Mouse (Mus musculus): ENCODE data around the gene Slc25a15. TPM values are rescaled to one million over a fixed set of nuclear protein-coding genes. Genes with fewer than 3 reads are reported as not detected.

The Slc25a15 gene
- polyA plus RNA-seq (2015; fragmentation: Nextera tagmentation; extraction: Ambion mirVana): 24.6 and 27.2 TPM in 2 replicates

DNA sequence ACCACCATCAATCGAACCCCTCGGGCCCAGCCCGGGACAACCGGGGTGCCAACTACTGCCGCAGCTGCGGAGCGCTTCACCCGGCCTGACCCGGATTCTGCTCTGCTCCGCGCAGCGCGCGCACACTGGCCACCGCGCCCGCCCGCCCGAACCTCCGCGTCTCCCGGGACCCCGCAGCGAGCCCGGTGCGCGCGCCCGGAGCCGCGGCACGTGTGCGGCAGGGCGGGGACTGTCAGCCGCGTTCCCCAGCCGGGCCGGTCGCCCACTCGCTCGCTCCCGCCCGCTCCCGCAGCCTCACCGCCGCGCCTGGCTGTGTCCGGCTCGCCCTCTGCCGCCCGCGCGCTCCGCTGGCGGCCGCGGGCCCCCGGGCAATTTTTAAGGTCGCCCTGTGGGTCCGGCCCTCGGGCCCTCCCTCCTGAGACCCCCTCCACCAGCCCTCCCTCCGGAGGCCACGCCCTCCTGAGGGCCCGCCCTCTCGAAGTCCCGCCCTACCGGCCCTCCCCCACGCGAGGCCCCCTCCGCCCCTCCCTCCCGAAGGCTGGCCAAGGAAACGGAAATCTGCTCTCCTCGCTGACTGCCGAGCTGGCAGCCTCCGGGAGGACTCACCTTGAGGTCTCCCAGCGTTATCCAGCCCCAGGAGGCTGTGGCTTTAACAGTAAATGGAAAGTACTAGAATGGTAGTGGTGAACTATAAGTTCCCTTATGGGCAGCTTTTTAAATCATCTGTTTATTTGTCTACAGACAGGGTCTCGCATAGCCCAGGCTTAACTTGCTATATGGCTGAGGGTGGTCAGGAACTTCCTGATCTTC, at the start of gene Slc25a15:
Gene Slc25a15 (minus strand): TSS at position 456 of the 810 bp plus-strand sequence.
- Histone ChIP-seq H3K4me3 (replicated peaks) (peak within 1 kb of the TSS; percentile 82), H3K9ac (peak within 1 kb of the TSS; percentile 55)
- under 1% methylated on average over 76 of the region's 77 CpGs for WGBS (ENCODE audit: insufficient replicate concordance)

DNA sequence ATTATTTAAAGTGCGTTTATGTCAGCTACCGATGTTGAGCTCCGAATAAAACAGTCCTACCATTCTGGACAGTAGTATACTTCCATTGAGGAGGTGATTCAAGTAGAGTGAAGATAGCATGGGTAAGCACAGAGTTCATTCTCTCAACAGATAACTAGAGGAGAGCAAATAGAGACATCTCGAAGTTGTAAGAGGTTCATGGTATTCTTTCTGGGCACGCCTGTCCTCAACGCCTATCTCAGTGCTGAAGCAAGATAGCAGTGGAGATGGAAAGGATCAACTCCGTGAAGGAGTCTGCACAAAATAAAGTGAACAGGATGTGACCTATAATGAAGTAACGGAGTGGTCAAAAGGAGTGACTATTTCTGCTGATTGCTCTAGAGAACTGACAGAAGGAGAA, 13.6 kb upstream of the Slc25a15 start:
- ATAC-seq (ENCODE audit: insufficient read depth): 0 out of 2 replicates have a peak, but pooled peaks have one; percentile 29
- H3K9ac ChIP-seq: peak overlapping the region; percentile 87
- peak overlapping the region; percentile 69 for H3K4me2 ChIP-seq
- H3K36me3 ChIP-seq (replicated peaks): peaks cover 12% of the 10 kb centered on the region
- H3K4me3 ChIP-seq (replicated peaks): peak overlapping the region; percentile 85
- H3K4me1 ChIP-seq (replicated peaks): peaks cover 27% of the 10 kb centered on the region
- no peaks in the 10 kb centered on the region for H3K9me3 ChIP-seq (replicated peaks)
- peak overlapping the region; percentile 76 for H3K27ac ChIP-seq (replicated peaks)
- WGBS (ENCODE audit: insufficient replicate concordance): 6% methylated on average over 8 of the region's 8 CpGs
- H3K27me3 ChIP-seq: no peaks in the 10 kb centered on the region

More for the DNA sequence above, at the start of gene Slc25a15:
- peaks cover 35% of the 10 kb centered on the region for H3K4me1 ChIP-seq (replicated peaks)
- peak within 1 kb of the TSS; percentile 76 for H3K27ac ChIP-seq (replicated peaks)
- H3K27me3 ChIP-seq: peaks cover 4% of the 10 kb centered on the region; the same call in 1 of the 2 replicates
- peak; percentile 85 for ATAC-seq (ENCODE audit: insufficient read depth)
- H3K36me3 ChIP-seq (replicated peaks): no peaks in the 10 kb centered on the region
- H3K4me2 ChIP-seq: peak within 1 kb of the TSS; percentile 81
- no peaks in the 10 kb centered on the region for H3K9me3 ChIP-seq (replicated peaks)

DNA sequence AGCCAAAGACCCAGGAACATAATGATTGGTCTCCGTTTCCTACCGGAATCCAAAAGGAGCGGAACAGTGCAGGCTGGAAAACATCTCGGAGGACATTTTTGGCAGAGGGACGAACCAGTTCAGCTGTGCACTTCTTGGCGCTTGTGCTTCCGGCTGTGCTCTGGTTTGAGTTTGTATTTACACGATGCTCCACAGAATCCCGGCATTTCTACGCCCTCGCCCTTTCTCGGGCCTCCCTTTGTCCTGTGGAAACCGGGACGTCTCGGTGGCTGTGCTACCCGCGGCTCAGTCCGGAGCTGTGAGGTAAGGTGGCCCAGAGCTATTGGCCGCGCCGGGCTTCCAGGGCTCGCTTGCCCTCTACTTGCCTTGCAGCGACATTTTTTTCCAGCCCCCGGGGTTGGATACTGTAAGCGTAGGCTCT, 12.9 kb upstream of the Slc25a15 start, which contains the start of gene Mrps31:
Gene Mrps31 (plus strand): TSS at position 80 of the 421 bp plus-strand sequence.
- Histone ChIP-seq H3K27me3 (no peaks in the 10 kb centered on the region), H3K27ac (replicated peaks) (peak within 1 kb of the TSS; percentile 76), H3K9me3 (replicated peaks) (no peaks in the 10 kb centered on the region), H3K4me1 (replicated peaks) (peaks cover 27% of the 10 kb centered on the region), H3K4me2 (peak within 1 kb of the TSS; percentile 69), H3K36me3 (replicated peaks) (peaks cover 10% of the 10 kb centered on the region), H3K9ac (peak within 1 kb of the TSS; percentile 87), H3K4me3 (replicated peaks) (peak within 1 kb of the TSS; percentile 85)
- peak; percentile 87 for ATAC-seq (ENCODE audit: insufficient read depth)
- under 1% methylated on average over 25 of the region's 25 CpGs for WGBS (ENCODE audit: insufficient replicate concordance)

DNA sequence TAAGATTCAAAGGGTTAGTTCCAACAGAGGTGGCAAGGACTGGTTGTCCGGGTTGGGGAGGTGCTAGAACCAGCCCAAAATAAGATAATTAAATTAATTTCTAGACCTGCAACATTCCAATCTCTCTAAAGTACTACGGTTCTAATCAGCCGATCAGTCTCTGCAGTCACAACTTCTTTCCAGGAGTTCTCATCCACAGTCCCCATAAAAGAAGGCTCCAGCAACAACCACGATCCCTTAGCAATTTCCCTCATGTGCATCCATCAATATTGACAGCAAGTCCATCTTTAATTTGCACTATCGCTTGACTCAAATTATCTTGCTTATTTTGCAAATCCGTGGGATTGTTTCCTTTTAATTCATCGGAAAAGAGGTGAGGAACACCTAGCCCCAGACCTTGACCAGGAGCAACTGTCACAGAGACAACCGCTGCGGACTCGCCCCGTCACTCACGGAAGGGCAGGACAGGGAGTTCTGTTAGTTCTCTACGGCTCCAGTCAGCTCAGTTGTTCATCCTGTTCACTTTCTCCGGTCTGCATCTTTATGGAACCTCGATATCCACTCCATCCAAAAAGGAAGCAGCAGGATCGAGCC, 12.4 kb upstream of the Slc25a15 start:
- Histone ChIP-seq H3K4me1 (replicated peaks) (peaks cover 27% of the 10 kb centered on the region), H3K9me3 (replicated peaks) (no peaks in the 10 kb centered on the region), H3K27ac (replicated peaks) (peak overlapping the region; percentile 76; the same call in 1 of the 2 replicates), H3K4me3 (replicated peaks) (peak overlapping the region; percentile 85), H3K4me2 (peak overlapping the region; percentile 69), H3K27me3 (no peaks in the 10 kb centered on the region), H3K9ac (peak overlapping the region; percentile 87), H3K36me3 (replicated peaks) (peaks cover 6% of the 10 kb centered on the region; the same call in 1 of the 2 replicates)
- peak; percentile 55 for ATAC-seq (ENCODE audit: insufficient read depth)
- 10% methylated on average over 16 of the region's 16 CpGs for WGBS (ENCODE audit: insufficient replicate concordance)

DNA sequence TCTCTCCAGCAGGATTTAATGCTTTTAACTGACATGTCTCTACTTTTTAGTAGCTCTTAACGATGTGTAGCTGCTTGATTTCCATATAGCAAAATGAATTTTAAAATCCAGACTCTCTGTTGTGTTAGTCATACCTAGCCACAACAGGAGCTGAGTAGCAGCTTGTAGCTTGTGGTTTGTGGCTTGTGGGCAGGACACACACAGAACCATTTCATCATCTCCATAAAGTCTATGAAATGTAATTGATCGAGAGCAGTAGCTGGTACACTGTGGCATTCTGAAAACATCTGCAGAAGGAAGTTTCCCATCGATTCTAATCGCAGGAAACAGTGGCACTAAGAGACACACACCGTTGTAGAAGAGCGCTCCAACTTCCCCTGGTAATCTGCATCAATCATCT, 7.3 kb upstream of the Slc25a15 start:
- no peak for ATAC-seq (ENCODE audit: insufficient read depth)
- no peak overlapping the region for H3K4me2 ChIP-seq
- H3K27ac ChIP-seq (replicated peaks): no peak overlapping the region
- no peaks in the 10 kb centered on the region for H3K27me3 ChIP-seq
- H3K4me1 ChIP-seq (replicated peaks): peaks cover 3% of the 10 kb centered on the region; the same call in 1 of the 2 replicates
- no peak overlapping the region for H3K9ac ChIP-seq
- WGBS (ENCODE audit: insufficient replicate concordance): 10% methylated on average over 6 of the region's 6 CpGs
- no peaks in the 10 kb centered on the region for H3K36me3 ChIP-seq (replicated peaks)
- H3K9me3 ChIP-seq (replicated peaks): no peaks in the 10 kb centered on the region
- no peak overlapping the region for H3K4me3 ChIP-seq (replicated peaks)

DNA sequence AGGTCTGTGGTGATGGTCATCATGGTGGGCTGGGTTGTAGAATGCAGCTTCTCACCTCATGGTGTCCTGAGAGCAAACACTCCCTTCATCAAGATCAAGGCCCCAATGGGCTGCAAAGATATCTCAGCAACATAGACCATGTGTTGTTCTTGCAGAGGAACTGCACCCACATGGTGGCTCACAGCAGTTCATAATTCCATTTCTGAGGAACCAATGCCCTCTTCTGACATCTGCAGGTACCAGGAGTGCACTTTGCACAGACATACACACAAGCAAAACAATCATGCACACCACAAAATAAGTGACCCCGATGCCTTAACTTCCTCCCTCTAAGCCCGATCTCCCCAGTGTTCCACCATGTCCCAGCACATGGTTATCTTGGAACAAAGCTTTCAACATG, 4.8 kb upstream of the Slc25a15 start:
- no peak overlapping the region for H3K4me3 ChIP-seq (replicated peaks)
- 67% methylated on average over 2 of the region's 2 CpGs for WGBS (ENCODE audit: insufficient replicate concordance)
- H3K4me1 ChIP-seq (replicated peaks): peaks cover 13% of the 10 kb centered on the region
- no peaks in the 10 kb centered on the region for H3K9me3 ChIP-seq (replicated peaks)
- H3K27me3 ChIP-seq: no peaks in the 10 kb centered on the region
- H3K27ac ChIP-seq (replicated peaks): no peak overlapping the region
- no peak for ATAC-seq (ENCODE audit: insufficient read depth)
- no peak overlapping the region for H3K4me2 ChIP-seq
- no peaks in the 10 kb centered on the region for H3K36me3 ChIP-seq (replicated peaks)
- H3K9ac ChIP-seq: no peak overlapping the region

DNA sequence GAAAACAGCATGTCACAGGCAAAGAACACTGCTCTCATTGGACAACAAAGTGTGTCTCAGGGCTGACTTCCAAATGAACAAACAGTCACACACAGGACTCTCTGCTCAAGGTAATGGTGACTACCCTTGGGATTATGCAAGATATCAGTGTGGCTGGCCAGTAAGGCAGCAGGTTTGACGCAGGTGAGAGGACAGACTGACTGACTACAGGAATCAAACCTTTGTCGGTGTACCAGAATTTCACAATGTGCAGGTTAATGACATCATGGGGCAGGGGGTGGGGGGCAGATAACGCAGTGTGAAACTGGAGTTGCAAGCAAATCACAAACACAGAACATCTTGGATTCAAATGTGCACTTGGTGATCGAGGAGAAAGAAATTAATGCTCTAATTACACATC, 2.2 kb upstream of the Slc25a15 start:
- Histone ChIP-seq H3K9ac (no peak overlapping the region), H3K36me3 (replicated peaks) (no peaks in the 10 kb centered on the region), H3K4me1 (replicated peaks) (peaks cover 20% of the 10 kb centered on the region), H3K4me2 (no peak overlapping the region), H3K9me3 (replicated peaks) (no peaks in the 10 kb centered on the region), H3K27me3 (peaks cover 4% of the 10 kb centered on the region; the same call in 1 of the 2 replicates), H3K4me3 (replicated peaks) (no peak overlapping the region), H3K27ac (replicated peaks) (no peak overlapping the region)
- WGBS (ENCODE audit: insufficient replicate concordance): 72% methylated on average over 4 of the region's 4 CpGs
- ATAC-seq (ENCODE audit: insufficient read depth): no peak

DNA sequence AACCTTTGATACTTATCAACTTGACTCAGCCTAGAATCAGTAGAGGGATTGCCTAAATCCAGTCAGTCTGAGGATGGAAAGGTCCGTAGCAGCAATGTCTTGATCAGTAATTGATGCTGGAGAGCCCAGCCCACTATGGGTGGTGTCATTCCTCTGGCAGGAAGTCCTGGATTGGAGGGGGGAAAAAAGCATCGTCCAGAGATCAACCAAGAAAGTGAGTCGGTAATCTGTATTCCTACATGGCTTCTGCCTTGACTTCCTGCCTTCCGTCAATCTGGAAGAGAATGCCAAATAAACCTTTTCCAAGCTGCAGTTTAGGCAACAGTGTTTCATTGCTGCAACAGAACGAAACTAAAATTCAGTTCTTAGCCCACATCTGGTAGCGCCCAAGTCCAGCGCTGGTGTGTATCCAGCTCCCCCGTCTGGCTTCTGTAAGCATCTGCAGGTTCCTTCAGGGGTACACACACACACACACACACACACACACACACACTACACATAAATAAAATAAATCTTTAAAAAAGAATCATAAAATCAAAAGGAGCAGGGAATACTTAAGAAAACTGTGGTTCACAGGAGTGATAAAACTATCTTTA, 986 bp upstream of the Slc25a15 start:
- whole genome bisulfite sequencing (ENCODE audit: insufficient replicate concordance): 75% methylated on average over 8 of the region's 8 CpGs
- no peak for ATAC-seq (ENCODE audit: insufficient read depth)
- peak overlapping the region; percentile 81 for H3K4me2 ChIP-seq
- peaks cover 4% of the 10 kb centered on the region; the same call in 1 of the 2 replicates for H3K27me3 ChIP-seq
- H3K4me1 ChIP-seq (replicated peaks): peaks cover 28% of the 10 kb centered on the region
- no peak overlapping the region for H3K27ac ChIP-seq (replicated peaks)
- no peaks in the 10 kb centered on the region for H3K36me3 ChIP-seq (replicated peaks)
- no peaks in the 10 kb centered on the region for H3K9me3 ChIP-seq (replicated peaks)
- H3K9ac ChIP-seq: no peak overlapping the region
- peak overlapping the region; percentile 82 for H3K4me3 ChIP-seq (replicated peaks)

DNA sequence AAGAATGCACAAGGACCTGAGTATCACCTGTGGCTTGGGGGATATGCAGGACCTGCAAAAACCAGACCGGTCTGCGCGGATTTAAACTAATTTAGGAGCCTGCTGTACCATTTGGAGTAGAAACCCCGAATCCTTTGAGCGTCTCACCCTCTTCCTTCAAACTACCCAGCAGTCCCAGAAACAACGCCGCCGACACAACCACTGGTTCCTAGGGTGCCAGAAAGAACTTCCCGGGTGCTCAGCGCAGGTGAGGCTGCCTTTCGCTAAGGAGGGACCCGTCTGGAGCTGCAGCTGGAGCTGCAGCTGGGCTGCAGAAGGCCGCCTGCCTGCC, 621 bp downstream of the Slc25a15 start:
- under 1% methylated on average over 13 of the region's 13 CpGs for WGBS (ENCODE audit: insufficient replicate concordance)
- ATAC-seq (ENCODE audit: insufficient read depth): no peak
- H3K4me1 ChIP-seq (replicated peaks): peaks cover 38% of the 10 kb centered on the region
- H3K27ac ChIP-seq (replicated peaks): peak overlapping the region; percentile 76
- peak overlapping the region; percentile 82 for H3K4me3 ChIP-seq (replicated peaks)
- H3K4me2 ChIP-seq: peak overlapping the region; percentile 81
- H3K9me3 ChIP-seq (replicated peaks): no peaks in the 10 kb centered on the region
- H3K36me3 ChIP-seq (replicated peaks): no peaks in the 10 kb centered on the region
- peaks cover 4% of the 10 kb centered on the region; the same call in 1 of the 2 replicates for H3K27me3 ChIP-seq
- peak overlapping the region; percentile 55 for H3K9ac ChIP-seq

DNA sequence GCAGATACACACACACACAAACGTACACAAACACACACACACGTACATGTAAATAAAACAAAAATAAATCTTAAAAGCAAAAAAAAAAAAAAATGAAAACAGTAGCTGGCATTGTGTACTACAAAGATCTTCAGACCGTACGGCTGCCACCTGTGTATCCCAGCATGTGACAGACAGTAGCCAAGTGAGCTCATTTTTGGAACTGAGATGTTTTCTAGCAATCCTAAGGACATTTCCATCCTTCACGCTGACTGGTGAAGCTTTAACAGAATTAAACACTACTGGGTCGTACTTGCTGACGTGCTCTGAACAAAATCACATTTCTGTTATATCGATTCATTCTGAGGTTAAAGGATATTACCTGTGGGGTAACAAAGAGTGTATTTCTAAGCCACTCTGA, 3.1 kb downstream of the Slc25a15 start:
- H3K4me2 ChIP-seq: no peak overlapping the region
- peaks cover 4% of the 10 kb centered on the region; the same call in 1 of the 2 replicates for H3K27me3 ChIP-seq
- H3K36me3 ChIP-seq (replicated peaks): peaks cover 3% of the 10 kb centered on the region; the same call in 1 of the 2 replicates
- H3K4me1 ChIP-seq (replicated peaks): peaks cover 45% of the 10 kb centered on the region
- ATAC-seq (ENCODE audit: insufficient read depth): no peak
- H3K9ac ChIP-seq: no peak overlapping the region
- peak overlapping the region; percentile 19; the same call in 1 of the 2 replicates for H3K27ac ChIP-seq (replicated peaks)
- 78% methylated on average over 8 of the region's 8 CpGs for WGBS (ENCODE audit: insufficient replicate concordance)
- no peak overlapping the region for H3K4me3 ChIP-seq (replicated peaks)
- H3K9me3 ChIP-seq (replicated peaks): no peaks in the 10 kb centered on the region

DNA sequence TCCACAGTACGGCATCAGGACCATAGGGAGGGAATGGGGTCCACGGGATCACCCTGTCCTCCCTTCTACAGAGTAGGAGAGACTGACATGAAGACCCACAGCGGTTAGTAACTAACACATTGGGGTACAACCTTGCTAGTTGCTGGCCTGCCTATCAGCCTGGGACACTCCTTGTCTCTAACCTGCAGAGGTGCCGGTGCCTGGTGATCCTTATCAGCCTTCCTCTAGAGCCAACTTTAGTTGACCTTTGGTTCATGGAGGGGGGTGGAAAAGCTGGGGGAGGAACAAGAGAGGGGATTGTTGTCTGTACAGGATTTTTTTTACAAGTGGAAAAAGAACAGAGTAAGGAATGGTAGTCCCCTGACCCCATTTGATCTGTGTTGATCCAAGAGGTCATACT, 3.9 kb downstream of the Slc25a15 start:
- 35% methylated on average over 4 of the region's 4 CpGs for WGBS (ENCODE audit: insufficient replicate concordance)
- no peak for ATAC-seq (ENCODE audit: insufficient read depth)
- Histone ChIP-seq H3K4me1 (replicated peaks) (peaks cover 44% of the 10 kb centered on the region), H3K9ac (no peak overlapping the region), H3K9me3 (replicated peaks) (no peaks in the 10 kb centered on the region), H3K4me3 (replicated peaks) (no peak overlapping the region), H3K27ac (replicated peaks) (peak overlapping the region; percentile 15; the same call in 1 of the 2 replicates), H3K4me2 (peak overlapping the region; percentile 18; the same call in 1 of the 2 replicates), H3K27me3 (peaks cover 4% of the 10 kb centered on the region; the same call in 1 of the 2 replicates), H3K36me3 (replicated peaks) (peaks cover 4% of the 10 kb centered on the region; the same call in 1 of the 2 replicates)
